Mouse (Mus musculus) thymus, adult 2 months (tissue): ENCODE results near the gene Fgf9. TPM values are rescaled to one million over a fixed set of nuclear protein-coding genes. Genes with fewer than 3 reads are reported as not detected.
A peak's percentile ranks its signal among the peaks of the same experiment; 100 is the strongest.

Source experiments
- DNase-seq: peaks from one replicate; pipeline ENCODE4 v3.0.0; 2021
- H3K27ac ChIP-seq: fragments of 200-500 bp; 2 replicates; pipeline ENCODE4 v1.5.1; 2012; ENCODE audit warnings: low read length, control low read depth; ENCODE audit not compliant: control insufficient read depth, insufficient read depth
- H3K27me3 ChIP-seq: fragments of 200-500 bp; 2 replicates; pipeline ENCODE4 v1.6.1; 2012; ENCODE audit warnings: mild to moderate bottlenecking, low read length, moderate library complexity, mixed read lengths; ENCODE audit not compliant: control insufficient read depth, insufficient read depth
- H3K36me3 ChIP-seq: fragments of 200-500 bp; 2 replicates; pipeline ENCODE4 v1.6.1; 2012; ENCODE audit warnings: mild to moderate bottlenecking, low read length, moderate library complexity; ENCODE audit not compliant: control insufficient read depth, insufficient read depth
- H3K4me1 ChIP-seq: fragments of 200-500 bp; replicated peaks from 2 replicates; pipeline ENCODE4 v1.6.1; 2012; ENCODE audit warnings: low read length; ENCODE audit not compliant: control insufficient read depth, insufficient read depth
- H3K4me3 ChIP-seq: fragments of 200-500 bp; 2 replicates; pipeline ENCODE4 v1.5.1; 2012; ENCODE audit warnings: mild to moderate bottlenecking, low read length, control low read depth, moderate library complexity; ENCODE audit not compliant: control insufficient read depth, insufficient read depth
- CTCF ChIP-seq: fragments of 200-500 bp; IDR thresholded peaks from 2 replicates; pipeline ENCODE4 v1.5.1; 2012; ENCODE audit warnings: mild to moderate bottlenecking, control low read depth, low read length, moderate library complexity, borderline replicate concordance; ENCODE audit not compliant: control insufficient read depth, poor library complexity, insufficient read depth; ENCODE audit errors: extremely low read depth
- POLR2A ChIP-seq: fragments of 200-500 bp; IDR thresholded peaks from 2 replicates; pipeline ENCODE4 v1.6.1; 2012; ENCODE audit warnings: mild to moderate bottlenecking, low read length, control low read depth, moderate library complexity; ENCODE audit not compliant: control insufficient read depth, poor library complexity, insufficient read depth; ENCODE audit errors: extremely low read depth
- WGBS: fragments of 180-500 bp; shearing (Covaris S2); methylation state at CpG from one replicate; pipeline ENCODE4 v1.1.7; 2018; 5-methylcytosine and 5-hydroxymethylcytosine counted together
- polyA plus RNA-seq: library from polyadenylated mRNA; depleted of rRNA; stranded (reverse); fragments of >200 nt; gene quantifications from 2 replicates; pipeline ENCODE4 v1.2.3, GENCODE M21; 2012

Fgf9 gene
- polyA plus RNA-seq, 1 experiment: 0.34 TPM

GRCm38 (mm10) chr14:58075433-58076029 is 5.2 kb downstream of the Fgf9 start:
- under 1% methylated on average over 31 of the region's 31 CpGs for WGBS
- no peak overlapping the region for H3K27ac ChIP-seq
- DNase-seq: peak; percentile 4
- H3K4me3 ChIP-seq: peak overlapping the region; percentile 34; the same call in 1 of the 2 replicates
- 0 out of 2 replicates have a peak, but pooled peaks have one; percentile 8 for TF ChIP-seq CTCF
- no peak for TF ChIP-seq POLR2A
- H3K4me1 ChIP-seq: peaks cover 21% of the 10 kb centered on the region
- no peaks in the 10 kb centered on the region for H3K36me3 ChIP-seq
- peaks cover 35% of the 10 kb centered on the region for H3K27me3 ChIP-seq

GRCm38 (mm10) chr14:58076030-58076521 is 5.7 kb downstream of the Fgf9 start:
- no peak overlapping the region for H3K27ac ChIP-seq
- peaks cover 35% of the 10 kb centered on the region for H3K27me3 ChIP-seq
- TF ChIP-seq POLR2A (no peak), CTCF (no peak)
- H3K4me1 ChIP-seq: peaks cover 21% of the 10 kb centered on the region
- H3K36me3 ChIP-seq: no peaks in the 10 kb centered on the region
- H3K4me3 ChIP-seq: peak overlapping the region; percentile 34
- 1% methylated on average over 40 of the region's 40 CpGs for WGBS
- DNase-seq: peak; percentile 54

GRCm38 (mm10) chr14:58076726-58077255 is 6.4 kb downstream of the Fgf9 start:
- Histone ChIP-seq H3K36me3 (no peaks in the 10 kb centered on the region), H3K4me3 (peak overlapping the region; percentile 34), H3K27me3 (peaks cover 30% of the 10 kb centered on the region), H3K27ac (no peak overlapping the region), H3K4me1 (peaks cover 18% of the 10 kb centered on the region)
- no peak for DNase-seq
- TF ChIP-seq POLR2A: no peak
- TF ChIP-seq CTCF: no peak
- 15% methylated on average over 14 of the region's 14 CpGs for WGBS

- TF ChIP-seq POLR2A (no peak), CTCF (no peak)
- peaks cover 19% of the 10 kb centered on the region for H3K27me3 ChIP-seq
- peaks cover 18% of the 10 kb centered on the region for H3K4me1 ChIP-seq
- H3K27ac ChIP-seq: no peak overlapping the region
- WGBS: 90% methylated on average over 2 of the region's 2 CpGs
- no peaks in the 10 kb centered on the region for H3K36me3 ChIP-seq
- no peak overlapping the region for H3K4me3 ChIP-seq
- no peak for DNase-seq
Measured at GRCm38 (mm10) chr14:58079471-58079870, 9.1 kb downstream of the Fgf9 start.

- H3K27me3 ChIP-seq: peaks cover 2% of the 10 kb centered on the region
- H3K4me3 ChIP-seq: no peak overlapping the region
- TF ChIP-seq CTCF: no peak
- no peak for TF ChIP-seq POLR2A
- no peak overlapping the region for H3K27ac ChIP-seq
- H3K36me3 ChIP-seq: no peaks in the 10 kb centered on the region
- no peak for DNase-seq
- 8% methylated on average over 1 of the region's 1 CpGs for WGBS
- H3K4me1 ChIP-seq: no peaks in the 10 kb centered on the region
Measured at GRCm38 (mm10) chr14:58081955-58082354, 11.6 kb downstream of the Fgf9 start.

- WGBS: 95% methylated on average over 3 of the region's 3 CpGs
- TF ChIP-seq POLR2A (no peak), CTCF (no peak)
Measured at GRCm38 (mm10) chr14:58084240-58084639, 13.9 kb downstream of the Fgf9 start.

GRCm38 (mm10) chr14:58087326-58087725 is 17.0 kb downstream of the Fgf9 start:
- DNase-seq: no peak

More at GRCm38 (mm10) chr14:58084240-58084639, 13.9 kb downstream of the Fgf9 start:
- Histone ChIP-seq H3K4me1 (no peaks in the 10 kb centered on the region), H3K36me3 (no peaks in the 10 kb centered on the region), H3K27ac (no peak overlapping the region), H3K4me3 (no peak overlapping the region), H3K27me3 (no peaks in the 10 kb centered on the region)
- no peak for DNase-seq

More at GRCm38 (mm10) chr14:58087326-58087725, 17.0 kb downstream of the Fgf9 start:
- TF ChIP-seq CTCF: no peak
- no peak for TF ChIP-seq POLR2A
- H3K27ac ChIP-seq: no peak overlapping the region
- WGBS: 67% methylated on average over 4 of the region's 4 CpGs
- H3K36me3 ChIP-seq: no peaks in the 10 kb centered on the region
- no peaks in the 10 kb centered on the region for H3K27me3 ChIP-seq
- no peak overlapping the region for H3K4me3 ChIP-seq
- H3K4me1 ChIP-seq: no peaks in the 10 kb centered on the region
